Mouse (Mus musculus): ENCODE data around the gene Clcnkb.

- TF ChIP-seq CTCF (IDR thresholded peaks at IDR 0.05; ENCODE audit: insufficient read depth, low read depth, low read length), result no peak
- no peak for TF ChIP-seq POLR2A (IDR thresholded peaks at IDR 0.05; ENCODE audit: insufficient read depth, low read depth, low read length)
These were observed 11.3 kb upstream of the Clcnkb start for GRCm38 (mm10) chr4:141426796-141427745.
